Mouse (Mus musculus) ES-Bruce4 (cell line): ENCODE measurements at regions not wholly inside any gene's neighbourhood (a gene's known extent, or its start where the extent isn't known, plus 50 kb on each side); places are given as distances from the start of the nearest gene placed in this dataset.

Experiments used
- CTCF ChIP-seq: IDR thresholded peaks from one replicate; pipeline ENCODE4 v1.8.1; 2011; ENCODE audit warnings: low read depth, low read length
- EP300 ChIP-seq: IDR thresholded peaks from 2 replicates; pipeline ENCODE4 v1.6.1; 2011; ENCODE audit warnings: low read depth, low read length; ENCODE audit not compliant: insufficient read depth
- POLR2A ChIP-seq: IDR thresholded peaks from one replicate; pipeline ENCODE4 v1.8.1; 2011; ENCODE audit warnings: low read length; ENCODE audit not compliant: insufficient read depth

DNA sequence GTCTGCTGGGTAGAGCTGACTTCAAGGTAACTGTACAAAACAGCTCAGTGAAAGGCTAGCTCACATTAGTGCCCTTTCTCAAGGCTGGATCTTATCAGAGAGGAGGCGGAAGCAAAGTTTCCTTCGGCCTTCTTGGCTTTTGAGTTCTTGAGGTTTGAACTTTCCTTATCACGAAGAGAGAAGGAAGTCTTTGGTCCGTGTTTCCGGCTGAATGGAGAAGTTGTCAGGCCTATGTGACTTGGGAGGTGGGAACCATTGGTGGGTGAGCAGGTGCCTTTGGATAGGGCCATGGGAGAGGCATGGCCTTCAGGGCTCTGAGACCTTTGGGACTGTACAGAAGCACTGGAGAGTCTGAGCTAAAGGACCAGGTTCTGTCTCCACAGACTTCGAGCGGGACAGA is 128.1 kb upstream of the Haao start:
- TF ChIP-seq CTCF, result no peak
- TF ChIP-seq POLR2A, result no peak
- TF ChIP-seq EP300, result no peak
